Mouse (Mus musculus) layer of hippocampus, adult 9-10 months (tissue): ENCODE measurements at regions not wholly inside any gene's neighbourhood (a gene's known extent, or its start where the extent isn't known, plus 50 kb on each side); places are given as distances from the start of the nearest gene placed in this dataset.

Experiments
- DNase-seq: peaks from one replicate; pipeline ENCODE4 v3.0.0; 2022; ENCODE audit warnings: low spot score

DNA sequence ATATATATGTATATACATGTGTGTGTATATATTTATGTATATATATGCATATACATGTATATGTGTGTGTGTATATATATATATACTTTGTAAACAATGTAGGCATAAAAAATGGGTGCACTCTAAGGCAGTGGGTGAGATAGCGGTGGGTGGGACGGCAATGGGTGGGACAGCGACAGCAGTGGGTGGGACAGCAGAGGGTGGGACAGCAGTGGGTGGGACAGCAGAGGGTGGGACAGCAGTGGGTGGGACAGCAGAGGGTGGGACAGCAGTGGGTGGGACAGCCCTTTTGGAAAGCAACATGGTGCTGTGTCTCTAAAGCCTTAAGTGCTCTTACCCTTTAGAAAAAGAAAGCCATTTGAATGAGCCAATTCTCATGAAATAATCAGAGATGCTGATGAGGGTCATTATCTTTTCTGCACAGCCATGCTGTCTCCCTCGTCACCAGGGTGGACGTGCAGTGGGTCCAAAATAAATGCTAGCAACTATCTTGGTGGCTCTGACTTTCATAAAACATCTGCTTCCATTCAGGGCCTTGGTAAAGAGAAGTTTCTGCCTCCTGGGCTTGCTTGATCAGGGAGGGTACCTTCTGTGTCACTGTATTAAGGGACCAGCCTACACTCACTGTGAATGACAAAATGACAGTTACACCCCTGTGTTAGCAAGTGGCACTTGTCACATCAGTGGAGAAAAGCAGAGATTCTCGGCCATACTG, 119.3 kb upstream of the Slc44a1 start:
- no peak for DNase-seq

GRCm38 (mm10) chr4:53319051-53319450, 121.2 kb upstream of the Slc44a1 start:
- no peak for DNase-seq

GRCm38 (mm10) chr4:53318181-53318580, 122.0 kb upstream of the Slc44a1 start:
- no peak for DNase-seq

GRCm38 (mm10) chr4:53317453-53317824, 122.8 kb upstream of the Slc44a1 start:
- DNase-seq, result no peak

- no peak for DNase-seq
Observed at GRCm38 (mm10) chr4:53316796-53317452, 123.3 kb upstream of the Slc44a1 start.

DNA sequence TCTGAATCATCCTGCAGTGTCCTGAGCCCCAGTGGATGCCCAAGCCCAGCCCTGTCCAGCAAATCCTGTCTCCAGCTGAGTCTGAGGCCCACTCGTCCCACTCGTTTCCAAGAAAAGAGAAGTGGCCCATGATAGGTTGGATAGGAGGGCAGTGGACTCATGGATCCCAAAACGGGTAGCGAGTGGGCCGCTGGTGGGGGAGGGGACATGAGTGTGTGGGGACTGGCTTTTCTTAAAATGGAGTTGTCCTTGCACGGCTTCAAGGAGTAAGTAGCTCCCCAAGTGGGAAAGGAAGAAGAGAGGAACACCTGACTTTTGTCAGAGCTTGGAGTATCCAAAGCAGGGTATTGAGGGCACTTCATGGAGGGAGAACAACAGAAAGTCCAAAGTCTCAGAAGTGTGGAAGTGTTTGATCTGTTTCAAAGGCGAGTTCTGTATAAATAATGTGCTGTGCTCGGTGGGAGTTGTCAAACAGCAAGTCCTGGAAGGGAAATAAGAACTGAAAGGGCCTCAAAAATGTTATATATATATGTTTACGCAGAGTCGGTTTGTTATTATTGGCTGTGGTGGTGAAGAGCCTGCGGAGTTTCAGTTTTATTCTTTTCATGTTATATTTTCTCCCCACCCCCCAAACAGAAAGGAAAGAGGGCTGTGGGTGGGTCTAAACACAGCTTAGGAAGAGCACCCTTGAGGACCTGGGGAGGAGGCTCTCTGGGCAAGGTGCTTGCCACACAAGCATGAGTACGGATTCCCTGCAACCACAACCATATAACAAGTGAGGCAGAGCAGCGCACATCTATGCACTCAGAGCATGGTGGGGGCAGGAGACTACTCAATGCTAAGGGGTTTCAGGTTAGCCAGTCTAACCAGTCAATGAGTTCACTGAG, 124.1 kb upstream of the Slc44a1 start:
- DNase-seq, result no peak

DNA sequence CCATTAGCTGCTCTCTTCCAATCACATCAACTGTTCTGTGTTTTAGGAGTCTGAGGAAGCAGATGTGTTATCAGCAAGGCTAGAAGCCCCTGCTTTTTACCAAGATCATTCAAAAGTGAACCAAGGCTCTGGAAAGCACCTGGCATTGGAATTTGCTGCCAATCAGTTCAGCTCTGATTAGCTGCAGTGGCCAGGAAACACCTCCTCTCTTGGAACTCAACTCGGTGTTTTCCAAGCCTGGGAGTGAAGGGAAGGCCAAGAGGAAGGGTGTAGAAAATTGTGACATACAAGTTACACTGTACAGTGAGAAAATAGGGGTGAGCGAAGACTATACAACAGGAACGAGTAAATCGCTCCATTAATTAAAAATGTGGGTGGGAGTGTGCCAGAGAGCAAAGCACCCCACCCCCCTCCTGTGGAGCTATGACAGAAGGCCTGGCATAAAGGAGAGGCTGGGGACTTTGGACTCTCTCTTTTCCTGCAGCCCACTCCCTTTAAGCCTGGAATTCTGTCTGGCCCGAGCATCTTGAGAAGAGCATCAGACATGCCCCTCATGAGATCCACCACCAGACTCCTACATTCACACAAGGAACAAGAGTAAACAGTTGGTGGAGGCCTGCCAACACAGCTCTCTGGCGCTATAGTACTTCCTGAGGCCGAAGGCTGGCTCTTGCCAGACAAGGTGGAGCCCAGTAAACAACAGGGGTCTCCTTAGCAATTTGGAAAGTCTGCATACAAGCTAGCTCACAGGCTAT, 124.9 kb upstream of the Slc44a1 start:
- DNase-seq, result no peak

- no peak for DNase-seq
Observed at GRCm38 (mm10) chr4:53314076-53314475, 126.1 kb upstream of the Slc44a1 start.

GRCm38 (mm10) chr4:53307121-53307520, 133.1 kb upstream of the Slc44a1 start:
- no peak for DNase-seq

DNA sequence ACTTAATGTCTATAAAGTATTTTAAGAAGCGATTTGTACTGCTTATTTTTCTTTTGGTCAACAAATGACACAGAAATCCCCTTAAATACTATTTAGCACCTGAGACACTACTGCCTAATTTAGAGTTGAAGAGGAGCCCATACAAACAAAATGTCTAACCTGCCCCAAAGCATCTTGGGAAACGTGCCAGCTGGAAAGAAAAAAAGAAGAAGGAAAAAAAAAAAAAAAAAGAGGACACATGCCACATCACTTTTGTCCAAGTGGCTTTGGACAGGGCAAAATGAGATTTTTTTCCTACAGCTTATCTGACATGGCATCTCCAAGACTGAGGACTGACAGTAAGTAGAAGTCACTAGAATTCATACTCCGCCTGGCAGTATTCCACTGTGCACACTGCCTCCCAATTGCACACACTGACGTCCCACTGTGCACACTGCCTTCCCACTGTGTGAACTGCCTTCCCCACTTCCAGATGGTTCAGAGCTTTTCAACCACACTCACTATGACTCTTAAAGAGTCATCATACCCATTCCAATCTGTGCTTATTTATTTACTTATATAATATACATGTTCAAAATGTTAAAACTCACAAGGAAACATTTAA, 135.3 kb upstream of the Slc44a1 start:
- DNase-seq, result no peak

DNA sequence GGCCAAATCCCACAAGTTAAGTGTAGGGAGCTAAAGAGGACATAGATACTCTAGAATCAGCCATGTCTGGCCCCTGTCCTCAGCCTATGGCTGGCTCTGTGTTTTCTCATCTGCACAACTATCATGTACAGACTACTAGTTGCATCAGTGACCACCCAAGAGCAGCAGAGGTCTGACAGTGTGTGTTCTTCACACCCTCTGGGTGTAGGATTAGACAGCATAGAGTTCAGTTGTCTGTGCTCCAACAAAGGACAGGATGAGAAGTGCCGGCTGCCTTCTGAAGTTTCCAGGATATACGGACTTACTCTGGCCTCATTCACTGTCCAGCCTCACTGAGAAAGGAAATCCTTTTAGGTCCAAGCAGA, 135.9 kb upstream of the Slc44a1 start:
- DNase-seq, result no peak

DNA sequence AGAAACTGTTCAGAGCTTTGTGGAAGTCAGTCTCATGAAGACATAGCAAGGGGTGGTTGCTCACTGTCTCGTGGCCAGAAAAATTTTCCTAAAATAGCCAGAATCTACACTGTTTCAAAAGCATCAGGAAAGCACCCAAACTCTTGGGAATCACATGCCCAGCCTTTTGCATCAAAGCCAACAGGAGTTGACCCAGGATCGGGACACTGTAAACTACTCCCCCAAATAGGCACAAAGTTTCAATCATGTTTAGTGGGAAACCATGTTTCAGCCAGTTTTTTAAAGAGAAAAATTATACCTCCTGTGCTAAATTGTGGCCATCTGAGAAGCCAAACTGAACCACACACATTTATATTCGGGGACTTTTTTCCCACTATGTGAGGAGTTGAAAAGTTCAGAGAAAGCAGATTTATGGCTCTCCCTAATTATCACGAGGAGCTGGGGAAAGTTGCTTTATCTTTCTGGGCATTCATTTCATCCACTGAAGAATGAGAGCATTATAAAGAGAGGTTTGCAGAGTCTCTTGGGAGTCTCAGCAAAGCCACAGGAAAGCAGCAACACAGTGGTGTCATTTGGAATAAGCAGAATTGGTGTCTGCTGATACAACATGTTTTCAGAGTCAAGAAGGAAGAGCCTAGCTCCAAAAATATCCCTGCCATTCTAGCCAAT, 136.5 kb upstream of the Slc44a1 start:
- no peak for DNase-seq

GRCm38 (mm10) chr4:53297975-53298374, 138.3 kb upstream of the Abca1 start:
- DNase-seq, result no peak

- DNase-seq, result no peak
Observed at GRCm38 (mm10) chr4:53292606-53293005, 132.9 kb upstream of the Abca1 start.

DNA sequence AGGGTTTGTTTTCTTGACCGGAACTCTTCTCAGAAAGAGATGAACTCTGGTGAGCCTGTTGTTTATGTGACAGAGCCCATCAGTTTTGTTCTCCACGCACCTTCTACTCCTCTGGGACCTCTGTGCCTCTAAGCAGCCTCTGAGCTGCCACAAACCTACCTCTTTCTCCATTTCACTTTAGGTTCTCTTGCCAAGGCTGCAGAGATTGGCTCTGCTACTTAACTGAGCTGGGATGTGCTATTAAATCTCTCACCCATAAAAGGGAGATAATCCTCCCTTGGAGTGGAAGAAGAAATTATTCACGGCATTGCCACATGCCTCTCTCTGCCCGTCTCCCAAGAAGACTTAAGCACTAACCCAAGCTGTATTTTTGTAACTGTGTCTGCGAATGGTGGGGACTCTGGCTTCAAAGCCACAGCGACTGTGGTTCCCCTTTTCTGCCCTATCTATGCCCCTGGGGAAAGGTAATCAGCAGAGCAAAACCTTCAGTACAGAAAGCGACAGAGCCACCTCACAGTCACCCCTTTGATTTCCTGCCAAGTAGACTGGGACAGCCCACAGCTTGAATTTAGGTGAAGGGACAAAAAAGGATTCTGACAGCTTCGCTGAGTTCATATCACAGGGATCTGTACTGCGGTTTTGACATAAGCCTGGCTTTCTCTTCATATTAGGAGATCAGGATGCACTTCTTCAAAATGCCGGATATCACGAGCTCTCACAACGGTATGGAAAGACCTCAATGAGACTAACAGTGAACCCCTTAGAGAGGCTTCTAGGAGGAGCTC, 118.2 kb upstream of the Abca1 start:
- DNase-seq, result no peak

- DNase-seq, result no peak
Observed at GRCm38 (mm10) chr4:53270433-53270832, 110.7 kb upstream of the Abca1 start.

DNA sequence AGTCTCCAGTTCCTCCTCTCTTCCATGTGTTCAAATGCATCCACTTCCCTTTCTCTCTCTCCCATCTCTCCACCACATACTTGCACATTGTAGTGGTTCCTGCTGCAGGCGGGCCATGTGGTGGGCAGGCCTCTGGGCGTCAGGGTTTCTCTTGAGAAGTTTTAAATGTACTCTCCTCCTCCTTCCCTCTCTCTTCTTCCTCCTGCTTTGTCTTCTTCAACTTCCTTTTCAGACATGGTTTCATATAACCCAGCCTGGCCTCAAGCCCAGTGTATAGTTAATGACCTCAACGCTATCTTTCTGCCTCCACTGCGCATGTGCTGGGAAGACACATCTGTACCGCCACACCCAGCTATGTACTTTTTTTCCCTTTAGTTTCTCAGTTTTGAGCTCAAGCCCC, 110.3 kb upstream of the Abca1 start:
- no peak for DNase-seq

GRCm38 (mm10) chr4:53269251-53269842, 109.7 kb upstream of the Abca1 start:
- no peak for DNase-seq

GRCm38 (mm10) chr4:53264901-53265300, 105.2 kb upstream of the Abca1 start:
- no peak for DNase-seq

DNA sequence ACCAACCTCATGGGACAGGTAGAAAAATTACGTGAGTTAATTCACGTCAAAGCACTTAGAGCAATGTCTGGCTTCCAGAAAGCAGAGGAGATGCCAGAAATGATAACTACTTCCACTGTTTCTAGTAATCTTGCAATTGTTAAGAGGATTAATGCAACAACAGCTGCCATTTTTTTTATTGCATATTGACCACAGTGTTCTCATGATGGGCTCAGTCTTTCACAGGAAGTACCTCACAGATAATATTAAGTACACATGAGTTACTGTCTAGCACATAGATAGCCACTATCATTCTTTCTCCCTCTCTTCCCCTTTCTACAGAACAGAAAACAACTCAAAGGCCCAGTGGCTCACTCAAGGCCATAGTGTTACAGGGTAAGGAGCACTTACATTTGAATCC, 104.8 kb upstream of the Abca1 start:
- no peak for DNase-seq
